Mouse (Mus musculus) bone marrow, adult 2 months (tissue): ENCODE measurements around the gene Gpsm3. TPM values are rescaled to one million over a fixed set of nuclear protein-coding genes. Genes with fewer than 3 reads are reported as not detected.

Experiments
- H3K27ac ChIP-seq: fragments of 200-500 bp; 2 replicates; pipeline ENCODE4 v1.5.1; 2012; ENCODE audit warnings: low read depth, mild to moderate bottlenecking, control low read depth, inconsistent platforms, low read length; ENCODE audit not compliant: control insufficient read depth, poor library complexity, insufficient read depth
- H3K4me1 ChIP-seq: fragments of 200-500 bp; 2 replicates; pipeline ENCODE4 v1.6.1; 2011; ENCODE audit warnings: low read length; ENCODE audit not compliant: control insufficient read depth, insufficient read depth
- H3K4me3 ChIP-seq: fragments of 200-500 bp; replicated peaks from 2 replicates; pipeline ENCODE3; 2011; ENCODE audit warnings: mild to moderate bottlenecking, low read depth, low read length, control low read depth; ENCODE audit not compliant: control insufficient read depth
- CTCF ChIP-seq: fragments of 200-500 bp; IDR thresholded peaks from 2 replicates; pipeline ENCODE4 v1.5.1; 2011; ENCODE audit warnings: low read length, control low read depth; ENCODE audit not compliant: control insufficient read depth, insufficient read depth
- POLR2A ChIP-seq: fragments of 200-500 bp; IDR thresholded peaks from 2 replicates; pipeline ENCODE4 v1.6.1; 2011; ENCODE audit warnings: low read depth, mild to moderate bottlenecking, control low read depth, low read length, borderline replicate concordance; ENCODE audit not compliant: control insufficient read depth
- WGBS: fragments of 180-500 bp; shearing (Covaris S2); methylation state at CpG from one replicate; pipeline ENCODE4 v1.1.7; 2018; 5-methylcytosine and 5-hydroxymethylcytosine counted together
- polyA plus RNA-seq: library from polyadenylated mRNA; stranded (reverse); fragments of >200 nt; gene quantifications from 2 replicates; pipeline ENCODE4 v1.2.4, GENCODE M21; 2011; ENCODE audit warnings: low replicate concordance; ENCODE audit not compliant: missing spikeins, insufficient read depth, insufficient read length

Gene Gpsm3
- polyA plus RNA-seq, 1 experiment: 156 TPM

- Histone ChIP-seq H3K4me3 (no peak overlapping the region), H3K4me1 (peaks cover 4% of the 10 kb centered on the region; the same call in 1 of the 2 replicates), H3K27ac (0 out of 2 replicates have a peak overlapping the region, but pooled peaks have one; percentile 50)
- WGBS: 44% methylated on average over 11 of the region's 11 CpGs
- TF ChIP-seq POLR2A: no peak
- TF ChIP-seq CTCF: no peak
Measured at GRCm38 (mm10) chr17:34640778-34641601, 51.4 kb downstream of the Gpsm3 start.

Other genes with a start within 250 kb of the Gpsm3 start
- gene Btnl2, start 235.0 kb upstream of the Gpsm3 start, polyA plus RNA-seq: 1.1 and 1.8 TPM in 2 replicates
- not detected in 2 replicates for gene Btnl1, start 212.7 kb upstream of the Gpsm3 start, polyA plus RNA-seq
- 0.92 and 3.7 TPM in 2 replicates for gene BC051142, start 191.0 kb upstream of the Gpsm3 start, polyA plus RNA-seq
- gene Btnl4, start 112.5 kb upstream of the Gpsm3 start, polyA plus RNA-seq: 0.65 and 1.2 TPM in 2 replicates
- 1.9 TPM in 1 of 2 replicates, not detected in the other for gene Btnl6, start 72.5 kb upstream of the Gpsm3 start, polyA plus RNA-seq
- 1.0 and 7.5 TPM in 2 replicates for gene Notch4, start 25.5 kb upstream of the Gpsm3 start, polyA plus RNA-seq
- gene Pbx2, start 1.5 kb downstream of the Gpsm3 start, polyA plus RNA-seq: 50.3 and 95.1 TPM in 2 replicates
- 12.2 and 16.3 TPM in 2 replicates for gene Ager, start 8.1 kb downstream of the Gpsm3 start, polyA plus RNA-seq
- 36.4 and 42.3 TPM in 2 replicates for gene Rnf5, start 13.9 kb downstream of the Gpsm3 start, polyA plus RNA-seq
- 37.4 and 66.7 TPM in 2 replicates for gene Agpat1, start 14.5 kb downstream of the Gpsm3 start, polyA plus RNA-seq
- 4.2 and 7.2 TPM in 2 replicates for gene Egfl8, start 26.2 kb downstream of the Gpsm3 start, polyA plus RNA-seq
- gene Ppt2, start 38.7 kb downstream of the Gpsm3 start, polyA plus RNA-seq: 12.6 and 16.6 TPM in 2 replicates
- gene Prrt1, start 39.7 kb downstream of the Gpsm3 start, polyA plus RNA-seq: 2.9 and 4.5 TPM in 2 replicates
- 4.6 and 13.6 TPM in 2 replicates for gene Fkbpl, start 55.0 kb downstream of the Gpsm3 start, polyA plus RNA-seq
- 22.4 and 40.2 TPM in 2 replicates for gene Atf6b, start 57.3 kb downstream of the Gpsm3 start, polyA plus RNA-seq
- gene Tnxb, start 80.7 kb downstream of the Gpsm3 start, polyA plus RNA-seq: 0.17 TPM in 1 of 2 replicates, not detected in the other
- gene C4b, start 154.1 kb downstream of the Gpsm3 start, polyA plus RNA-seq: 10.9 and 11.5 TPM in 2 replicates
- gene Cyp21a1, start 214.8 kb downstream of the Gpsm3 start, polyA plus RNA-seq: not detected in 2 replicates
- 44.0 and 63.6 TPM in 2 replicates for gene Stk19, start 247.1 kb downstream of the Gpsm3 start, polyA plus RNA-seq
- 52.4 and 73.3 TPM in 2 replicates for gene Dxo, start 247.2 kb downstream of the Gpsm3 start, polyA plus RNA-seq